ENCODE assay signal across 31 mouse cellular contexts in genomic region chr10:4151862-4152776, GRCm38 (mm10).
DNase-seq lines count a peak whose midpoint lies in the region; TF ChIP-seq lines count a peak whose summit lies in the region.
"Had no signal": no experiment of that assay in that cellular context is flagged by ENCODE, and none has a peak within 500 bp of the region (broad histone marks: within the 10 kb centered on the region; RNA-seq: fewer than 3 reads in every experiment).

No protein-coding gene starts in this region.

- no peak overlapping the region for H3K4me3 ChIP-seq in lung, adult 2 months (replicated peaks; ENCODE audit: extremely low read depth, low read depth, low read length)
- H3K4me3 ChIP-seq in brown adipose tissue, adult 24 weeks (ENCODE audit: insufficient read depth, low read depth, low read length) = no peak overlapping the region
- H3K4me3 ChIP-seq: embryonic facial prominence, embryonic 13.5 days; forebrain, embryonic 12.5 days; intestine, embryonic 15.5 days; limb, embryonic 10.5 days; limb, embryonic 15.5 days; liver, embryonic 13.5 days; midbrain, embryonic 10.5 days; midbrain, embryonic 15.5 days; stomach, embryonic 15.5 days had no signal

- peak overlapping the region; percentile 56 for H3K27ac ChIP-seq in brown adipose tissue, adult 24 weeks (replicated peaks; ENCODE audit: low read depth, low read length)
- H3K27ac ChIP-seq: embryonic facial prominence, embryonic 13.5 days; forebrain, embryonic 12.5 days; hindbrain, postnatal 0 days; intestine, embryonic 15.5 days; kidney, postnatal 0 days; limb, embryonic 10.5 days; limb, embryonic 15.5 days; liver, embryonic 13.5 days; midbrain, embryonic 10.5 days; midbrain, embryonic 15.5 days; stomach, embryonic 15.5 days had no signal

- TF ChIP-seq POLR2A in lung, adult 2 months (IDR thresholded peaks at IDR 0.05; ENCODE audit: borderline replicate concordance, extremely low read depth, low read depth, low read length) = no peak

- no peak for TF ChIP-seq CTCF in lung, adult 2 months (IDR thresholded peaks at IDR 0.05; ENCODE audit: insufficient read depth, low read length)

- 0 out of 2 replicates have a peak, but pooled peaks cover 2% of the 10 kb centered on the region for H3K4me1 ChIP-seq in lung, adult 2 months (ENCODE audit: control insufficient read depth, insufficient read depth, low read length)
- peaks cover 14% of the 10 kb centered on the region; the same call in 1 of the 2 replicates for H3K4me1 ChIP-seq in brown adipose tissue, adult 24 weeks (ENCODE audit: control insufficient read depth, insufficient read depth, insufficient read length, low read length)
- H3K4me1 ChIP-seq: embryonic facial prominence, embryonic 13.5 days; forebrain, embryonic 12.5 days; intestine, embryonic 15.5 days; limb, embryonic 10.5 days; limb, embryonic 15.5 days; liver, embryonic 13.5 days; midbrain, embryonic 15.5 days had no signal

- WGBS in lung, adult 2 months = 43% methylated on average over 12 of the region's 12 CpGs

- peak; percentile 37 for DNase-seq in heart, adult 8-10 months (ENCODE audit: low spot score)
- DNase-seq in heart, postnatal 36 days = no peak
- peak; percentile 36 for DNase-seq in lung, postnatal 10 days
- DNase-seq in lung, adult 2 months = no peak
- peak; percentile 70 for DNase-seq in lung, postnatal 36 days
- no peak for DNase-seq in adrenal gland, adult 18-20 months (ENCODE audit: low spot score in 2 of 2)
- DNase-seq: adrenal gland, adult 8-10 months; cerebellum, adult 11 months; cerebellum, adult 9-10 months; cerebellum, postnatal 36 days; embryo, embryonic 11 days; forebrain, postnatal 0 days; gastrocnemius, postnatal 25 days; heart, adult 18-20 months; heart, postnatal 14 days; kidney, adult 2 months; kidney, postnatal 4 days; liver, embryonic 13.5 days; right cerebral cortex, postnatal 25 days; thymus, adult 18-20 months had no signal

- intact Hi-C loops in heart, postnatal 36 days (cut with DNase I) = loop anchor here (5.0 kb wide), 2 partner anchors 50 to 110 kb away; no protein-coding TSS in a partner anchor

Comparison
In these comparisons a context has a peak if more than half of its experiments do, and no peak if none do; other contexts are left out.
1. DNase-seq: peak in heart, adult 8-10 months (single experiment), lung, postnatal 10 days (single experiment) and lung, postnatal 36 days (single experiment); none in heart, postnatal 36 days (0 of 2), lung, adult 2 months (single experiment) and adrenal gland, adult 18-20 months (0 of 2).